Mouse (Mus musculus): ENCODE measurements at regions not wholly inside any gene's neighbourhood (a gene's known extent, or its start where the extent isn't known, plus 50 kb on each side); places are given as distances from the start of the nearest gene placed in this dataset.

DNA sequence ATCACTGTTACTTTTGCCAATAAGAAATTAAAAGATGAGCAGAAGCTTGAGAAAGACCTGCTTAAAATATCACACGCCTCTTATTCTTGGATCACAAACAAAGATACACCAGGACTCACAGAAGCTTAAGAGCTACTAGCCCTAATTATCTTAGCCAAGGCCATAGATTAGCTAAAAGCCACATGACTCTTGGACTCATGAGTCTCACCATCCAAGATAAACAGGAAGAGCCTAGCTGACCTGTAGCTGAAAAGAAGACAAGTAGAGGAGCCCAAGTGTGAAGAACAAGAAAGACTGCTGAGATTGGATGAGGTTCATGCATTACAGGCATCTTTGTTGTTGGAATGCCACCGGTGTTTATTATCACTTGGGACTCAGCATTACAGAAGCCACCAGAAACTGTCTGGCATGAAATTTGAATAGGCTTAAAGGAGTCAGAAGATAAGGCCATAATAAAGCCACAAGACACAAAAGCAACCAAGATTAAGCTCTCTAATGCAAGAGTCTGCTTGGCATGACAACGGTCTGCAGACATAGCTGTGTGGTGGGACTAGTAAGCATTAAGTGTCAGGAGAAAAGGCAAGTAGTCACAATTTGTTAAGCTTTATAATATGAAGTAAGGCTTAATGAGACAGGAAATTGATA is 63.8 kb upstream of the Asb5 start:
- no peak for ATAC-seq (replicated peaks; ENCODE audit: insufficient number of reproducible peaks, low FRiP score, low TSS enrichment, low read depth)
- WGBS: 81% methylated on average over 3 of the region's 3 CpGs

More for the DNA sequence above, 63.8 kb upstream of the Asb5 start:
- no peak for DNase-seq (ENCODE audit: low spot score)
- Histone ChIP-seq H3K4me3 (ENCODE audit: low read depth, low read length) (no peak overlapping the region), H3K36me3 (replicated peaks; ENCODE audit: control insufficient read depth, insufficient read depth, low read depth, low read length) (no peaks in the 10 kb centered on the region), H3K27ac (replicated peaks; ENCODE audit: low read depth, low read length) (no peak overlapping the region), H3K27me3 (ENCODE audit: control insufficient read depth, insufficient read depth, low read length) (no peaks in the 10 kb centered on the region), H3K4me1 (ENCODE audit: control insufficient read depth, insufficient read depth, low read length) (no peaks in the 10 kb centered on the region), H3K9me3 (replicated peaks; ENCODE audit: control insufficient read depth, low read length) (no peaks in the 10 kb centered on the region), H3K9ac (replicated peaks; ENCODE audit: low read length) (no peak overlapping the region), H3K4me2 (ENCODE audit: low read depth, low read length) (no peak overlapping the region)

Measured in embryonic facial prominence, embryonic 11.5 days (tissue).